Mouse (Mus musculus): ENCODE data around the gene Osgep. TPM values are rescaled to one million over a fixed set of nuclear protein-coding genes. Genes with fewer than 3 reads are reported as not detected.
"Not testable (repeated sequence)": the region's sequence is repeated elsewhere in the genome, so short reads cannot be mapped to it uniquely, and the experiment has no call there.

The Osgep gene
- 107 and 125 TPM in 2 replicates for polyA plus RNA-seq (2015; fragmentation: Nextera tagmentation; extraction: Ambion mirVana)

GRCm38 (mm10) chr14:50924281-50925064 is at the start of gene Osgep, which contains the start of gene Apex1:
TSS of gene Osgep (minus strand) at chr14:50924893.
TSS of gene Apex1 (plus strand) at chr14:50924968.
- Histone ChIP-seq H3K4me3 (replicated peaks) (peak within 1 kb of the TSS; percentile 80), H3K9me3 (replicated peaks) (no peaks in the 10 kb centered on the region), H3K27ac (replicated peaks) (peak within 1 kb of the TSS; percentile 92), H3K27me3 (replicated peaks) (no peaks in the 10 kb centered on the region), H3K36me3 (peaks cover 34% of the 10 kb centered on the region), H3K4me2 (peak within 1 kb of the TSS; percentile 67), H3K9ac (replicated peaks) (peak within 1 kb of the TSS; percentile 82), H3K4me1 (peaks cover 43% of the 10 kb centered on the region)
- WGBS, result under 1% methylated on average over 57 of the region's 57 CpGs
- peak; percentile 96 for ATAC-seq (ENCODE audit: low FRiP score)

DNA sequence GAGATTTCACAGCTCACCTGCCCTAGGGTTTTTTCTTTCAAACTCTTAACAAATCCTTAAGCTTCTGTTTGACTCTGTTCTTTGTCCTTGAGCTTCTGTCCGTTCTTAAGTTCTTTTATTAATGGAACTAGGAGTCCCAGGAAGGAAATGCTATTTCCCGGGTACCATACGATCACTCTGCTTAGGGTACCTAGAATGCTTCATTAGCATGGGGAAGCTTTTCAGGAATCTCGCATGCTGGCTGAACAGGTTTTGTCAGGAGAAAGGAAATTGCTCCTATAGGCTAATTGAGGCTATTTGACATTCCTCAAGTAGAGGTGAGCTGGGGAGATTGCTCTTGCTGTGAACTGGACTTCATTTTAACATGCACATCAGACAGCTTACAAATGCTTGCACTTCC is 49.0 kb upstream of the Osgep start:
- 42% methylated on average over 4 of the region's 4 CpGs for whole genome bisulfite sequencing
- H3K36me3 ChIP-seq, result no peaks in the 10 kb centered on the region

DNA sequence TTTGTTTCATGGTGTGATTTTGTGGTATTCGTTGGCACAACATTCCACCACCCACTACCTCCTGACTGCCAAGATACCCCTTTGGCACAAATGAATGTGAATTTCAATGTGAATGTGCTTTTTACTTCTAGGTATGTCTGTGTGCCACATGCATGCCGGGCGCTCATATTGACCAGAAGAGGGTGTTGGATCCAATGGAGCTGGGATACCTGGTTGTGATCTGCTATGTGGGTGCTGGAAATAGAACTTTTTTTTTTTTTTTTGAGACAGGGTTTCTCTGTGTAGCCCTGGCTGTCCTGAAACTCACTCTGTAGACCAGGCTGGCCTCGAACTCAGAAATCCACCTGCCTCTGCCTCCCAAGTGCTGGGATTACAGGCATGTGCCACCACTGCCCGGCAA is 48.4 kb upstream of the Osgep start:
- not testable (repeated sequence) for H3K27me3 ChIP-seq (replicated peaks); H3K4me1 ChIP-seq; H3K27ac ChIP-seq (replicated peaks); H3K4me2 ChIP-seq; H3K36me3 ChIP-seq; H3K4me3 ChIP-seq (replicated peaks); H3K9me3 ChIP-seq (replicated peaks); H3K9ac ChIP-seq (replicated peaks); ATAC-seq (ENCODE audit: low FRiP score)
- 94% methylated on average over 5 of the region's 5 CpGs for WGBS

More for the DNA sequence above, 49.0 kb upstream of the Osgep start:
- no peak overlapping the region for H3K4me2 ChIP-seq
- H3K27ac ChIP-seq (replicated peaks), result no peak overlapping the region
- H3K9ac ChIP-seq (replicated peaks), result no peak overlapping the region
- no peaks in the 10 kb centered on the region for H3K27me3 ChIP-seq (replicated peaks)
- no peaks in the 10 kb centered on the region for H3K4me1 ChIP-seq
- no peaks in the 10 kb centered on the region for H3K9me3 ChIP-seq (replicated peaks)
- H3K4me3 ChIP-seq (replicated peaks), result no peak overlapping the region
- no peak for ATAC-seq (ENCODE audit: low FRiP score)

- no peaks in the 10 kb centered on the region for H3K36me3 ChIP-seq
- no peaks in the 10 kb centered on the region for H3K9me3 ChIP-seq (replicated peaks)
- no peak for ATAC-seq (ENCODE audit: low FRiP score)
- H3K9ac ChIP-seq (replicated peaks), result no peak overlapping the region
- WGBS, result 81% methylated on average over 1 of the region's 1 CpGs
- no peaks in the 10 kb centered on the region for H3K4me1 ChIP-seq
- H3K4me3 ChIP-seq (replicated peaks), result no peak overlapping the region
- no peaks in the 10 kb centered on the region for H3K27me3 ChIP-seq (replicated peaks)
- H3K4me2 ChIP-seq, result no peak overlapping the region
- no peak overlapping the region for H3K27ac ChIP-seq (replicated peaks)
Observed at GRCm38 (mm10) chr14:50970822-50971221, 46.1 kb upstream of the Osgep start.

GRCm38 (mm10) chr14:50969558-50970544 is 45.2 kb upstream of the Osgep start:
- Histone ChIP-seq H3K4me1 (no peaks in the 10 kb centered on the region), H3K9ac (replicated peaks) (no peak overlapping the region), H3K27me3 (replicated peaks) (no peaks in the 10 kb centered on the region), H3K27ac (replicated peaks) (0 out of 2 replicates have a peak overlapping the region, but pooled peaks have one; percentile 51), H3K36me3 (no peaks in the 10 kb centered on the region), H3K9me3 (replicated peaks) (no peaks in the 10 kb centered on the region), H3K4me3 (replicated peaks) (no peak overlapping the region), H3K4me2 (peak overlapping the region; percentile 25)
- WGBS, result 12% methylated on average over 12 of the region's 12 CpGs
- ATAC-seq (ENCODE audit: low FRiP score), result peak; percentile 65; the same call in 1 of the 2 replicates

DNA sequence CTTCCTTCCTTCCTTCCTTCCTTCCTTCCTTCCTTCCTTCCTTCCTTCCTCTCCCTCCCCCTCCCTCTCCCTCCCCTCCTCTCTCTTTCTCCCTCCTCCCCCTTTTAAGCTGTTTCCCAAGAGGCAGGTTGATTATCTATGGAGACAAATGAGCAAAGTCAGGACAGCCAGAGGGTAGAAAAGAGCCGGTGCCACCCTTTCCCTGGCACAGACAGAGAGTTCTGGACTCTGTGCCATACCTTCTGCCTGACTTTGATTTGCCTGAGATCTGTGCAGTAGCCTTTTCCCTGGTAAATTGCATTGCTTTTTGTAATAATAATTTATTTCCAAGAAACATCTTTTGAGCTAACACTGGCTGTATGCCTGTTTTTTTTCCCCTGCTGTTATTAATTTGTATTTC is 44.3 kb upstream of the Osgep start:
- no peaks in the 10 kb centered on the region for H3K9me3 ChIP-seq (replicated peaks)
- no peak overlapping the region for H3K27ac ChIP-seq (replicated peaks)
- ATAC-seq (ENCODE audit: low FRiP score), result peak; percentile 45; the same call in 1 of the 2 replicates
- no peak overlapping the region for H3K4me3 ChIP-seq (replicated peaks)
- no peak overlapping the region for H3K9ac ChIP-seq (replicated peaks)
- no peaks in the 10 kb centered on the region for H3K27me3 ChIP-seq (replicated peaks)
- WGBS, result 10% methylated on average over 1 of the region's 1 CpGs
- no peaks in the 10 kb centered on the region for H3K4me1 ChIP-seq
- H3K36me3 ChIP-seq, result no peaks in the 10 kb centered on the region
- peak overlapping the region; percentile 25 for H3K4me2 ChIP-seq

DNA sequence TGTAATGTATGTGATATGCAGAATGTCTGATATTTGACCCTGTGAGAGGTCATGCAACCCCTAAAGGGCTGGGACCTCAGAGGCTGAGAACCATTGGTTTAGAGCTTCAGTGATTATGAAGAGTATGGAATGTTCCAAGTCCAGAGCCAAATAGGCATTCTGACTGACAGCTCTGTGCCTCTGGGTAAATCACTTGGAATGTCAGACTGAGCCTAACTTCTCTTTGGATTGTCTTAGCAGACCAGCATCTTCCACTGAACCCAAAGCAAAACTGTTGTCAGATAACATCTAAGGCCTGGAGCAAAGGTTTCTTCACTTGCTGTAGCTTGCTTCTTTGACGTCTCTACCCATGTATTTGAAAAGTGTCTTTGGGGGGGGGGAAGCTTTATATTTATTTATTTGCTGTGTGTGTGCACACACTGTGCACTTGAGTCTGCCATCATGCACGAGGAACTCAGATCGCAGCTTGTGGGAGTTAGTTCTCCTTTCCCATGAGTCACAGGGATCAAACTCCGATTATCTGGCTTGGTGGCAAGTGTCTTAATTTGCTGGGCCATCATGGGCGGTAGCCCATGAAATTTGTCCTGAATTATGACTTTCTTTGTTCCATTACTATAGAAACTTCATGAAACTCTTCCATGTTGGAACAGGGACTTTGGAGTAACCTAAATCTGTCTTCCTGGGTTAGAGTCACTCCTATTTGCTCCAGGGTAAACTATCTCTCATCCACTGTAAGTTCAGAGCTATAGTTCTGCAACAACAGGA is 43.7 kb upstream of the Osgep start:
- 65% methylated on average over 5 of the region's 5 CpGs for WGBS
- Histone ChIP-seq H3K4me3 (replicated peaks) (no peak overlapping the region), H3K9me3 (replicated peaks) (no peaks in the 10 kb centered on the region), H3K27me3 (replicated peaks) (no peaks in the 10 kb centered on the region), H3K36me3 (no peaks in the 10 kb centered on the region), H3K9ac (replicated peaks) (no peak overlapping the region), H3K27ac (replicated peaks) (no peak overlapping the region), H3K4me2 (no peak overlapping the region), H3K4me1 (no peaks in the 10 kb centered on the region)
- ATAC-seq (ENCODE audit: low FRiP score), result no peak

GRCm38 (mm10) chr14:50958289-50958995 is 33.7 kb upstream of the Osgep start:
- H3K27me3 ChIP-seq (replicated peaks); H3K4me2 ChIP-seq; H3K4me3 ChIP-seq (replicated peaks); H3K4me1 ChIP-seq; H3K36me3 ChIP-seq; ATAC-seq (ENCODE audit: low FRiP score); H3K27ac ChIP-seq (replicated peaks); H3K9me3 ChIP-seq (replicated peaks); H3K9ac ChIP-seq (replicated peaks): not testable (repeated sequence)
- WGBS, result 96% methylated on average over 5 of the region's 5 CpGs

DNA sequence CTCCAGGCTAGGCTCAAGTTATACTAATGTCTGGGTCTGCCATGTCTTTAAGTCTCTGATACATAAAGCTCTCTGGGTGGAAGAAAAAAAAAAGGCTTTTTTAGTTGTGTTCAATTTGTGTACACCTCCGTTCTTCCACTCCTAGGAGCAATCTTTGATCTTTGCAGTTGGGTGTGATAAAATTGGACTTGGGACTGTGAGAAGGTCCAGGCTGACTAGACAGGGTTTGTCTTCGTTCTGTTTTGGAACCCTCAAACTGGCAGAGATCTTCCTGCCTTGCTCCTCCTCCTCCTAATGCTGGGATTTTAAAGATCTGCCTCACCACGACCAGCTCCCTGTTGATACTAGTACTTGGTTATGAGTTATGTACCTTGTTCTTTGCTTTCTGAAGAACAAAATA is 32.5 kb upstream of the Osgep start:
- not testable (repeated sequence) for H3K36me3 ChIP-seq; H3K9ac ChIP-seq (replicated peaks); H3K9me3 ChIP-seq (replicated peaks); H3K4me1 ChIP-seq; ATAC-seq (ENCODE audit: low FRiP score); H3K4me3 ChIP-seq (replicated peaks); H3K27ac ChIP-seq (replicated peaks); H3K27me3 ChIP-seq (replicated peaks); H3K4me2 ChIP-seq
- WGBS, result 77% methylated on average over 3 of the region's 3 CpGs

GRCm38 (mm10) chr14:50956724-50957123 is 32.0 kb upstream of the Osgep start:
- not testable (repeated sequence) for H3K27me3 ChIP-seq (replicated peaks); H3K9me3 ChIP-seq (replicated peaks); H3K27ac ChIP-seq (replicated peaks); H3K9ac ChIP-seq (replicated peaks); H3K4me1 ChIP-seq; H3K4me3 ChIP-seq (replicated peaks); ATAC-seq (ENCODE audit: low FRiP score); H3K36me3 ChIP-seq
- peak overlapping the region; percentile 42; the same call in 1 of the 2 replicates for H3K4me2 ChIP-seq
- 80% methylated on average over 6 of the region's 6 CpGs for WGBS

All from neural tube, embryonic 15.5 days (tissue).